Mouse (Mus musculus) kidney, embryonic 15.5 days (tissue): ENCODE measurements around the gene Nrde2. TPM values are rescaled to one million over a fixed set of nuclear protein-coding genes. Genes with fewer than 3 reads are reported as not detected.
A peak's percentile ranks its signal among the peaks of the same experiment; 100 is the strongest.

Experiments
- ATAC-seq: fragments of 200-750 bp; cut with Nextera tagmentation; replicated peaks from 2 replicates; pipeline ENCODE4 v1.8.0; 2017; ENCODE audit warnings: moderate TSS enrichment; ENCODE audit not compliant: low FRiP score
- H3K27ac ChIP-seq: fragments of 300-500 bp; sonication (generic); 2 replicates; pipeline ENCODE4 v1.5.1; 2015; ENCODE audit warnings: mild to moderate bottlenecking, inconsistent platforms
- H3K27me3 ChIP-seq: fragments of 300-500 bp; sonication (generic); 2 replicates; pipeline ENCODE4 v1.6.1; 2015; ENCODE audit warnings: inconsistent platforms
- H3K36me3 ChIP-seq: fragments of 300-500 bp; sonication (generic); 2 replicates; pipeline ENCODE4 v1.6.1; 2015; ENCODE audit warnings: inconsistent platforms
- H3K4me1 ChIP-seq: fragments of 300-500 bp; sonication (generic); 2 replicates; pipeline ENCODE4 v1.6.1; 2015; ENCODE audit warnings: inconsistent platforms
- H3K4me2 ChIP-seq: fragments of 300-500 bp; sonication (generic); 2 replicates; pipeline ENCODE4 v1.6.1; 2015; ENCODE audit warnings: moderate library complexity, mild to moderate bottlenecking, inconsistent platforms
- H3K4me3 ChIP-seq: fragments of 300-500 bp; sonication (generic); replicated peaks from 2 replicates; pipeline ENCODE4 v1.5.1; 2015; ENCODE audit warnings: mild to moderate bottlenecking, inconsistent platforms
- H3K9ac ChIP-seq: fragments of 300-500 bp; sonication (generic); 2 replicates; pipeline ENCODE4 v1.6.1; 2015; ENCODE audit warnings: mild to moderate bottlenecking, inconsistent platforms
- H3K9me3 ChIP-seq: fragments of 300-500 bp; sonication (generic); replicated peaks from 2 replicates; pipeline ENCODE4 v1.6.1; 2016; ENCODE audit warnings: inconsistent platforms
- WGBS: fragments of 180-500 bp; shearing (Covaris S2); methylation state at CpG from one replicate; pipeline ENCODE4 v1.1.7; 2015; ENCODE audit warnings: mixed read lengths; 5-methylcytosine and 5-hydroxymethylcytosine counted together
- polyA plus RNA-seq: library from polyadenylated mRNA; unstranded; fragments of >200 nt; fragmentation: Nextera tagmentation; extraction: Ambion mirVana; gene quantifications from 2 replicates; pipeline ENCODE4 v1.2.1, GENCODE M21; 2015

Gene Nrde2
- polyA plus RNA-seq = 18.4 and 18.9 TPM in 2 replicates

GRCm38 (mm10) chr12:100159261-100159975, at the start of gene Nrde2:
Nrde2 (minus strand) TSS chr12:100159653.
- peaks cover 19% of the 10 kb centered on the region for H3K36me3 ChIP-seq
- H3K4me2 ChIP-seq = peak within 1 kb of the TSS; percentile 58
- H3K27me3 ChIP-seq = no peaks in the 10 kb centered on the region
- H3K9ac ChIP-seq = peak within 1 kb of the TSS; percentile 59
- H3K4me3 ChIP-seq = peak within 1 kb of the TSS; percentile 64
- under 1% methylated on average over 26 of the region's 26 CpGs for WGBS
- peak; percentile 99 for ATAC-seq
- no peaks in the 10 kb centered on the region for H3K9me3 ChIP-seq
- H3K4me1 ChIP-seq = peaks cover 6% of the 10 kb centered on the region
- peak within 1 kb of the TSS; percentile 78 for H3K27ac ChIP-seq

- H3K36me3 ChIP-seq = peaks cover 84% of the 10 kb centered on the region
- ATAC-seq = no peak
Observed at GRCm38 (mm10) chr12:100206926-100207325, 47.5 kb upstream of the Nrde2 start.

GRCm38 (mm10) chr12:100206521-100206920, 47.1 kb upstream of the Nrde2 start:
- Histone ChIP-seq H3K9me3 (no peaks in the 10 kb centered on the region), H3K36me3 (peaks cover 84% of the 10 kb centered on the region), H3K4me3 (no peak overlapping the region), H3K4me2 (no peak overlapping the region), H3K9ac (no peak overlapping the region), H3K4me1 (peaks cover 42% of the 10 kb centered on the region), H3K27me3 (no peaks in the 10 kb centered on the region), H3K27ac (peak overlapping the region; percentile 59; the same call in 1 of the 2 replicates)
- WGBS = 42% methylated on average over 3 of the region's 3 CpGs
- ATAC-seq = no peak

More at GRCm38 (mm10) chr12:100206926-100207325, 47.5 kb upstream of the Nrde2 start:
- peak overlapping the region; percentile 75 for H3K27ac ChIP-seq
- H3K4me2 ChIP-seq = no peak overlapping the region
- H3K27me3 ChIP-seq = no peaks in the 10 kb centered on the region
- peaks cover 44% of the 10 kb centered on the region for H3K4me1 ChIP-seq
- H3K9ac ChIP-seq = no peak overlapping the region
- WGBS = 39% methylated on average over 5 of the region's 5 CpGs
- no peaks in the 10 kb centered on the region for H3K9me3 ChIP-seq
- H3K4me3 ChIP-seq = no peak overlapping the region

GRCm38 (mm10) chr12:100205156-100205555, 45.7 kb upstream of the Nrde2 start:
- no peak overlapping the region for H3K4me3 ChIP-seq
- no peak overlapping the region for H3K9ac ChIP-seq
- 88% methylated on average over 8 of the region's 8 CpGs for WGBS
- H3K4me1 ChIP-seq = peaks cover 42% of the 10 kb centered on the region
- no peak for ATAC-seq
- no peaks in the 10 kb centered on the region for H3K27me3 ChIP-seq
- H3K9me3 ChIP-seq = no peaks in the 10 kb centered on the region
- H3K27ac ChIP-seq = no peak overlapping the region
- H3K4me2 ChIP-seq = no peak overlapping the region
- peaks cover 79% of the 10 kb centered on the region for H3K36me3 ChIP-seq

GRCm38 (mm10) chr12:100203759-100204158, 44.3 kb upstream of the Nrde2 start:
- peaks cover 65% of the 10 kb centered on the region for H3K36me3 ChIP-seq
- H3K9me3 ChIP-seq = no peaks in the 10 kb centered on the region
- no peak for ATAC-seq
- WGBS = 66% methylated on average over 3 of the region's 3 CpGs
- no peak overlapping the region for H3K4me2 ChIP-seq
- H3K4me1 ChIP-seq = peaks cover 44% of the 10 kb centered on the region
- H3K4me3 ChIP-seq = no peak overlapping the region
- H3K27me3 ChIP-seq = no peaks in the 10 kb centered on the region
- no peak overlapping the region for H3K27ac ChIP-seq
- H3K9ac ChIP-seq = no peak overlapping the region

- 1% methylated on average over 13 of the region's 13 CpGs for WGBS
- Histone ChIP-seq H3K36me3 (peaks cover 46% of the 10 kb centered on the region), H3K4me2 (peak overlapping the region; percentile 82), H3K4me1 (peaks cover 39% of the 10 kb centered on the region), H3K9me3 (no peaks in the 10 kb centered on the region), H3K9ac (0 out of 2 replicates have a peak overlapping the region, but pooled peaks have one; percentile 7), H3K27ac (no peak overlapping the region), H3K4me3 (peak overlapping the region; percentile 75), H3K27me3 (no peaks in the 10 kb centered on the region)
- peak; percentile 15; the same call in 1 of the 2 replicates for ATAC-seq
Observed at GRCm38 (mm10) chr12:100201838-100202237, 42.4 kb upstream of the Nrde2 start.

GRCm38 (mm10) chr12:100201363-100201711, 41.9 kb upstream of the Nrde2 start:
- H3K27me3 ChIP-seq = no peaks in the 10 kb centered on the region
- peaks cover 41% of the 10 kb centered on the region for H3K36me3 ChIP-seq
- peak overlapping the region; percentile 82 for H3K4me2 ChIP-seq
- WGBS = 35% methylated on average over 4 of the region's 4 CpGs
- H3K9ac ChIP-seq = peak overlapping the region; percentile 88; the same call in 1 of the 2 replicates
- H3K4me3 ChIP-seq = peak overlapping the region; percentile 75
- peaks cover 35% of the 10 kb centered on the region for H3K4me1 ChIP-seq
- ATAC-seq = no peak
- no peak overlapping the region for H3K27ac ChIP-seq
- no peaks in the 10 kb centered on the region for H3K9me3 ChIP-seq

GRCm38 (mm10) chr12:100200645-100201362, 41.4 kb upstream of the Nrde2 start:
- ATAC-seq = peak; percentile 20; the same call in 1 of the 2 replicates
- Histone ChIP-seq H3K4me2 (peak overlapping the region; percentile 82), H3K27me3 (no peaks in the 10 kb centered on the region), H3K9ac (peak overlapping the region; percentile 88), H3K27ac (peak overlapping the region; percentile 88), H3K4me3 (peak overlapping the region; percentile 75), H3K36me3 (peaks cover 35% of the 10 kb centered on the region), H3K4me1 (peaks cover 31% of the 10 kb centered on the region), H3K9me3 (no peaks in the 10 kb centered on the region)
- 6% methylated on average over 29 of the region's 29 CpGs for WGBS

- no peaks in the 10 kb centered on the region for H3K27me3 ChIP-seq
- peak; percentile 80 for ATAC-seq
- peaks cover 28% of the 10 kb centered on the region for H3K36me3 ChIP-seq
- WGBS = under 1% methylated on average over 70 of the region's 86 CpGs
- H3K9ac ChIP-seq = peak overlapping the region; percentile 88
- H3K4me2 ChIP-seq = peak overlapping the region; percentile 82
- H3K9me3 ChIP-seq = no peaks in the 10 kb centered on the region
- H3K4me3 ChIP-seq = peak overlapping the region; percentile 75
- peak overlapping the region; percentile 88 for H3K27ac ChIP-seq
- peaks cover 27% of the 10 kb centered on the region for H3K4me1 ChIP-seq
Observed at GRCm38 (mm10) chr12:100199891-100200644, 40.6 kb upstream of the Nrde2 start.

GRCm38 (mm10) chr12:100198967-100199660, 39.7 kb upstream of the Nrde2 start, which contains the start of gene Calm1:
Calm1 (plus strand) TSS chr12:100199435.
- Histone ChIP-seq H3K4me2 (peak within 1 kb of the TSS; percentile 82), H3K4me1 (peaks cover 27% of the 10 kb centered on the region), H3K27ac (peak within 1 kb of the TSS; percentile 88), H3K4me3 (peak within 1 kb of the TSS; percentile 75), H3K36me3 (peaks cover 18% of the 10 kb centered on the region), H3K9ac (peak within 1 kb of the TSS; percentile 88), H3K9me3 (no peaks in the 10 kb centered on the region), H3K27me3 (no peaks in the 10 kb centered on the region)
- WGBS = under 1% methylated on average over 58 of the region's 58 CpGs
- peak; percentile 91 for ATAC-seq

- ATAC-seq = no peak
- Histone ChIP-seq H3K9me3 (no peaks in the 10 kb centered on the region), H3K27ac (no peak overlapping the region), H3K4me1 (peaks cover 15% of the 10 kb centered on the region), H3K4me3 (no peak overlapping the region), H3K36me3 (no peaks in the 10 kb centered on the region), H3K9ac (no peak overlapping the region), H3K27me3 (no peaks in the 10 kb centered on the region), H3K4me2 (no peak overlapping the region)
- WGBS = 68% methylated on average over 7 of the region's 7 CpGs
Observed at GRCm38 (mm10) chr12:100196786-100197185, 37.3 kb upstream of the Nrde2 start.
